Mouse (Mus musculus): Measurements from ENCODE around the gene Trit1.

DNA sequence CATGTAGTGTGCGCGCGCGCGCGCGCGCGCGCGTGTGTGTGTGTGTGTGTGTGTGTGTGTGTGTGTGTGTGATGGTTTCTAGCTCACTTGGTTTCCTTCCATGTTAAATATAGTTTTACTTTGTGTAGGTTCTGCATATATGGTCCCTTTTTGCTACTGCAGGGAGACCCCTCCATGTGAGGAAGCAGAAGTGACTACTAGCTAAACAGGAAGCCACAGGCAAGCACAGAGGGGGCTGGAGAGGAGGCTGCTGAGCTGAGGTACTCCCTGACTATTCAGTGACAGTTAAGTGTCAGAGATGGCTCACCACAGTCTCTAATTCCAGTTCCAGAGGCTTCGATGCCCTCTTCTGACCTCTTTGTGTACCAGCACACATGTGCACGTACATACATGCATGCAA lies 9.8 kb downstream of the Trit1 start:
- no peak for TF ChIP-seq CTCF (IDR thresholded peaks at IDR 0.05; ENCODE audit: control insufficient read depth, insufficient read depth, insufficient read length)
- TF ChIP-seq MAX (IDR thresholded peaks at IDR 0.05) = no peak
- TF ChIP-seq USF1 (IDR thresholded peaks at IDR 0.05; ENCODE audit: low read depth) = no peak

Measured in C2C12 (cell line).